Mouse (Mus musculus): ENCODE data around the gene Rps6. TPM values are rescaled to one million over a fixed set of nuclear protein-coding genes. Genes with fewer than 3 reads are reported as not detected.

The Rps6 gene
- polyA plus RNA-seq, 1 experiment from 2014 or later, result 672 TPM

- no peak overlapping the region for H3K4me2 ChIP-seq (ENCODE audit: low read depth, low read length)
- no peak overlapping the region for H3K9ac ChIP-seq (ENCODE audit: low read depth, low read length)
- 0 out of 2 replicates have a peak, but pooled peaks cover 3% of the 10 kb centered on the region for H3K4me1 ChIP-seq (ENCODE audit: control insufficient read depth, insufficient read depth, low read length)
- H3K36me3 ChIP-seq (ENCODE audit: control insufficient read depth, insufficient read depth, low read length), result no peaks in the 10 kb centered on the region
- 0 out of 2 replicates have a peak, but pooled peaks have one; percentile 40 for ATAC-seq
- no peak overlapping the region for H3K27ac ChIP-seq (ENCODE audit: low read length)
- no peaks in the 10 kb centered on the region for H3K27me3 ChIP-seq (replicated peaks; ENCODE audit: control insufficient read depth, insufficient read depth, low read length)
- no peak overlapping the region for H3K4me3 ChIP-seq (ENCODE audit: low read length)
- H3K9me3 ChIP-seq (ENCODE audit: control insufficient read depth, low read length), result no peaks in the 10 kb centered on the region
- WGBS, result 54% methylated on average over 4 of the region's 4 CpGs
Observed at GRCm38 (mm10) chr4:86884945-86885344, 27.7 kb upstream of the Rps6 start.

GRCm38 (mm10) chr4:86882413-86882812 lies 25.2 kb upstream of the Rps6 start:
- WGBS, result 52% methylated on average over 2 of the region's 2 CpGs

GRCm38 (mm10) chr4:86881178-86881577 lies 24.0 kb upstream of the Rps6 start:
- Histone ChIP-seq H3K4me1 (ENCODE audit: control insufficient read depth, insufficient read depth, low read length) (no peaks in the 10 kb centered on the region), H3K36me3 (ENCODE audit: control insufficient read depth, insufficient read depth, low read length) (no peaks in the 10 kb centered on the region), H3K27me3 (replicated peaks; ENCODE audit: control insufficient read depth, insufficient read depth, low read length) (no peaks in the 10 kb centered on the region; the same call in 1 of the 2 replicates), H3K4me3 (ENCODE audit: low read length) (no peak overlapping the region), H3K9ac (ENCODE audit: low read depth, low read length) (no peak overlapping the region), H3K4me2 (ENCODE audit: low read depth, low read length) (no peak overlapping the region), H3K9me3 (ENCODE audit: control insufficient read depth, low read length) (no peaks in the 10 kb centered on the region), H3K27ac (ENCODE audit: low read length) (no peak overlapping the region)
- 85% methylated on average over 4 of the region's 4 CpGs for WGBS
- no peak for ATAC-seq

More at GRCm38 (mm10) chr4:86882413-86882812, 25.2 kb upstream of the Rps6 start:
- Histone ChIP-seq H3K4me3 (ENCODE audit: low read length) (no peak overlapping the region), H3K27me3 (replicated peaks; ENCODE audit: control insufficient read depth, insufficient read depth, low read length) (no peaks in the 10 kb centered on the region), H3K4me1 (ENCODE audit: control insufficient read depth, insufficient read depth, low read length) (0 out of 2 replicates have a peak, but pooled peaks cover 3% of the 10 kb centered on the region), H3K4me2 (ENCODE audit: low read depth, low read length) (no peak overlapping the region), H3K9me3 (ENCODE audit: control insufficient read depth, low read length) (no peaks in the 10 kb centered on the region), H3K9ac (ENCODE audit: low read depth, low read length) (no peak overlapping the region), H3K27ac (ENCODE audit: low read length) (no peak overlapping the region), H3K36me3 (ENCODE audit: control insufficient read depth, insufficient read depth, low read length) (no peaks in the 10 kb centered on the region)
- no peak for ATAC-seq

- Histone ChIP-seq H3K27me3 (replicated peaks; ENCODE audit: control insufficient read depth, insufficient read depth, low read length) (peaks cover 3% of the 10 kb centered on the region; the same call in 1 of the 2 replicates), H3K4me1 (ENCODE audit: control insufficient read depth, insufficient read depth, low read length) (0 out of 2 replicates have a peak, but pooled peaks cover 10% of the 10 kb centered on the region), H3K27ac (ENCODE audit: low read length) (no peak overlapping the region), H3K4me2 (ENCODE audit: low read depth, low read length) (no peak overlapping the region), H3K9ac (ENCODE audit: low read depth, low read length) (no peak overlapping the region), H3K9me3 (ENCODE audit: control insufficient read depth, low read length) (no peaks in the 10 kb centered on the region), H3K4me3 (ENCODE audit: low read length) (no peak overlapping the region), H3K36me3 (ENCODE audit: control insufficient read depth, insufficient read depth, low read length) (no peaks in the 10 kb centered on the region)
- 95% methylated on average over 2 of the region's 2 CpGs for WGBS
- ATAC-seq, result no peak
Observed at GRCm38 (mm10) chr4:86879477-86879876, 22.3 kb upstream of the Rps6 start.

GRCm38 (mm10) chr4:86874146-86874847 lies 17.1 kb upstream of the Rps6 start, which contains the start of gene Acer2:
Gene Acer2 (plus strand): TSS chr4:86874396.
- Histone ChIP-seq H3K4me2 (ENCODE audit: low read depth, low read length) (peak within 1 kb of the TSS; percentile 99), H3K4me1 (ENCODE audit: control insufficient read depth, insufficient read depth, low read length) (0 out of 2 replicates have a peak, but pooled peaks cover 10% of the 10 kb centered on the region), H3K36me3 (ENCODE audit: control insufficient read depth, insufficient read depth, low read length) (no peaks in the 10 kb centered on the region), H3K4me3 (ENCODE audit: low read length) (peak within 1 kb of the TSS; percentile 81), H3K9ac (ENCODE audit: low read depth, low read length) (peak within 1 kb of the TSS; percentile 75), H3K27ac (ENCODE audit: low read length) (no peak within 1 kb of the TSS), H3K27me3 (replicated peaks; ENCODE audit: control insufficient read depth, insufficient read depth, low read length) (peaks cover 3% of the 10 kb centered on the region; the same call in 1 of the 2 replicates), H3K9me3 (ENCODE audit: control insufficient read depth, low read length) (no peaks in the 10 kb centered on the region)
- peak; percentile 97 for ATAC-seq
- WGBS, result under 1% methylated on average over 60 of the region's 60 CpGs

- no peak overlapping the region for H3K4me2 ChIP-seq (ENCODE audit: low read depth, low read length)
- no peak overlapping the region for H3K27ac ChIP-seq (ENCODE audit: low read length)
- no peak overlapping the region for H3K4me3 ChIP-seq (ENCODE audit: low read length)
- peaks cover 3% of the 10 kb centered on the region; the same call in 1 of the 2 replicates for H3K27me3 ChIP-seq (replicated peaks; ENCODE audit: control insufficient read depth, insufficient read depth, low read length)
- H3K36me3 ChIP-seq (ENCODE audit: control insufficient read depth, insufficient read depth, low read length), result no peaks in the 10 kb centered on the region
- 0 out of 2 replicates have a peak, but pooled peaks cover 10% of the 10 kb centered on the region for H3K4me1 ChIP-seq (ENCODE audit: control insufficient read depth, insufficient read depth, low read length)
- H3K9ac ChIP-seq (ENCODE audit: low read depth, low read length), result no peak overlapping the region
- 44% methylated on average over 4 of the region's 4 CpGs for WGBS
- no peaks in the 10 kb centered on the region for H3K9me3 ChIP-seq (ENCODE audit: control insufficient read depth, low read length)
- ATAC-seq, result no peak
Observed at GRCm38 (mm10) chr4:86873072-86873471, 15.9 kb upstream of the Rps6 start.

GRCm38 (mm10) chr4:86871988-86872387 lies 14.8 kb upstream of the Rps6 start:
- H3K9me3 ChIP-seq (ENCODE audit: control insufficient read depth, low read length), result no peaks in the 10 kb centered on the region
- no peaks in the 10 kb centered on the region for H3K36me3 ChIP-seq (ENCODE audit: control insufficient read depth, insufficient read depth, low read length)
- H3K9ac ChIP-seq (ENCODE audit: low read depth, low read length), result no peak overlapping the region
- no peak overlapping the region for H3K4me3 ChIP-seq (ENCODE audit: low read length)
- H3K4me1 ChIP-seq (ENCODE audit: control insufficient read depth, insufficient read depth, low read length), result 0 out of 2 replicates have a peak, but pooled peaks cover 10% of the 10 kb centered on the region
- H3K27ac ChIP-seq (ENCODE audit: low read length), result no peak overlapping the region
- ATAC-seq, result no peak
- peaks cover 3% of the 10 kb centered on the region; the same call in 1 of the 2 replicates for H3K27me3 ChIP-seq (replicated peaks; ENCODE audit: control insufficient read depth, insufficient read depth, low read length)
- no peak overlapping the region for H3K4me2 ChIP-seq (ENCODE audit: low read depth, low read length)

- Histone ChIP-seq H3K9me3 (ENCODE audit: control insufficient read depth, low read length) (no peaks in the 10 kb centered on the region), H3K4me3 (ENCODE audit: low read length) (no peak overlapping the region), H3K27me3 (replicated peaks; ENCODE audit: control insufficient read depth, insufficient read depth, low read length) (no peaks in the 10 kb centered on the region), H3K36me3 (ENCODE audit: control insufficient read depth, insufficient read depth, low read length) (no peaks in the 10 kb centered on the region), H3K27ac (ENCODE audit: low read length) (no peak overlapping the region), H3K9ac (ENCODE audit: low read depth, low read length) (no peak overlapping the region), H3K4me2 (ENCODE audit: low read depth, low read length) (no peak overlapping the region), H3K4me1 (ENCODE audit: control insufficient read depth, insufficient read depth, low read length) (no peaks in the 10 kb centered on the region)
- WGBS, result 80% methylated on average over 5 of the region's 5 CpGs
- no peak for ATAC-seq
Observed at GRCm38 (mm10) chr4:86864087-86864486, 6.9 kb upstream of the Rps6 start.

- 57% methylated on average over 12 of the region's 12 CpGs for WGBS
- Histone ChIP-seq H3K27ac (ENCODE audit: low read length) (peak overlapping the region; percentile 83; the same call in 1 of the 2 replicates), H3K9me3 (ENCODE audit: control insufficient read depth, low read length) (0 out of 2 replicates have a peak, but pooled peaks cover 1% of the 10 kb centered on the region), H3K36me3 (ENCODE audit: control insufficient read depth, insufficient read depth, low read length) (peaks cover 16% of the 10 kb centered on the region), H3K4me1 (ENCODE audit: control insufficient read depth, insufficient read depth, low read length) (peaks cover 10% of the 10 kb centered on the region), H3K4me3 (ENCODE audit: low read length) (peak overlapping the region; percentile 96), H3K27me3 (replicated peaks; ENCODE audit: control insufficient read depth, insufficient read depth, low read length) (no peaks in the 10 kb centered on the region), H3K9ac (ENCODE audit: low read depth, low read length) (peak overlapping the region; percentile 85), H3K4me2 (ENCODE audit: low read depth, low read length) (peak overlapping the region; percentile 91)
- no peak for ATAC-seq
Observed at GRCm38 (mm10) chr4:86858070-86858440, 843 bp upstream of the Rps6 start.

All from intestine, embryonic 16.5 days (tissue).